ENCODE assay signal across 17 mouse cellular contexts in genomic region chr3:88514231-88515094, GRCm38 (mm10). TPM values are rescaled to one million over a fixed set of nuclear protein-coding genes. Genes with fewer than 3 reads are reported as not detected.
DNase-seq lines count a peak whose midpoint lies in the region; ATAC-seq and TF ChIP-seq lines count a peak whose summit lies in the region.
"Had no signal": no experiment of that assay in that cellular context is flagged by ENCODE, and none has a peak within 500 bp of the region (broad histone marks: within the 10 kb centered on the region; RNA-seq: fewer than 3 reads in every experiment).

No protein-coding gene starts in this region.

- no peak overlapping the region for H3K9ac ChIP-seq in limb, embryonic 13.5 days
- H3K9ac ChIP-seq: forebrain, postnatal 0 days; liver, embryonic 15.5 days had no signal

- WGBS in limb, embryonic 13.5 days = 76% methylated on average over 10 of the region's 10 CpGs

- ATAC-seq in CD4-positive, CD25-positive, alpha-beta regulatory T cell, adult 4 months = no peak
- ATAC-seq in G1E (ENCODE audit: extremely low read depth, insufficient number of reproducible peaks, low FRiP score, poor library complexity, severe bottlenecking) = no peak
- ATAC-seq in limb, embryonic 13.5 days (ENCODE audit: low FRiP score, low read depth) = no peak
- ATAC-seq: forebrain, postnatal 0 days; midbrain, embryonic 16.5 days had no signal

- no peak for TF ChIP-seq CTCF in G1E (IDR thresholded peaks at IDR 0.05; ENCODE audit: low read depth, low read length)

- H3K4me2 ChIP-seq in limb, embryonic 13.5 days (replicated peaks) = no peak overlapping the region

- H3K4me3 ChIP-seq in G1E (ENCODE audit: low read depth, low read length) = peak overlapping the region; percentile 31; the same call in 1 of the 2 replicates
- no peak overlapping the region for H3K4me3 ChIP-seq in limb, embryonic 13.5 days
- H3K4me3 ChIP-seq: liver, embryonic 15.5 days had no signal

- H3K27me3 ChIP-seq in G1E (ENCODE audit: insufficient read depth, low read length) = no peaks in the 10 kb centered on the region; the same call in 1 of the 2 replicates
- H3K27me3 ChIP-seq in limb, embryonic 13.5 days = no peaks in the 10 kb centered on the region

- no peaks in the 10 kb centered on the region for H3K9me3 ChIP-seq in G1E (replicated peaks)
- H3K9me3 ChIP-seq in limb, embryonic 13.5 days = no peaks in the 10 kb centered on the region
- H3K9me3 ChIP-seq: liver, embryonic 15.5 days had no signal

- peak overlapping the region; percentile 84; the same call in 1 of the 2 replicates for H3K27ac ChIP-seq in limb, embryonic 13.5 days
- H3K27ac ChIP-seq: liver, embryonic 15.5 days had no signal

- H3K4me1 ChIP-seq in G1E (ENCODE audit: insufficient read depth, low read depth, low read length) = peaks cover 71% of the 10 kb centered on the region
- H3K4me1 ChIP-seq in limb, embryonic 13.5 days = peaks cover 56% of the 10 kb centered on the region

- DNase-seq in CD4-positive, CD25-positive, alpha-beta regulatory T cell, adult 2 months (ENCODE audit: low read depth, low spot score) = peak; percentile 59
- DNase-seq in G1E (ENCODE audit: low spot score) = no peak
- DNase-seq in lung, postnatal 4 days = peak; percentile 72 to 84
- no peak for DNase-seq in cerebellum, adult 9-11 months
- no peak for DNase-seq in cerebellum, adult 11-12 months
- DNase-seq in urinary bladder, postnatal 4 days (ENCODE audit: low spot score in 2 of 2) = no peak
- DNase-seq: adrenal gland, postnatal 25 days; cerebellum, adult 2 months; forebrain, postnatal 0 days; heart, adult 18-20 months; kidney, adult 2 months had no signal

- H3K36me3 ChIP-seq in G1E (replicated peaks) = no peaks in the 10 kb centered on the region
- H3K36me3 ChIP-seq in limb, embryonic 13.5 days = no peaks in the 10 kb centered on the region
- H3K36me3 ChIP-seq: liver, embryonic 15.5 days had no signal

RNA-seq across cellular contexts. Expression of gene Lmna, which starts 4.7 kb away (rescaled TPM):
- 1 to 10 TPM; 5.0 to 5.1 TPM for polyA plus RNA-seq in CD4-positive, CD25-positive, alpha-beta regulatory T cell, adult 4 months (2017; shearing (Covaris generic))
- total RNA-seq in G1E (2014; fragmentation: Nextera tagmentation) (69.3 and 72.1 TPM in 2 replicates), G1E (2017) (96.4 and 98.2 TPM in 2 replicates)
- 336 and 381 TPM in 2 replicates for polyA plus RNA-seq in G1E (2012)
- polyA plus RNA-seq in limb, embryonic 13.5 days (2015; fragmentation: Nextera tagmentation; extraction: Ambion mirVana) = 174 and 183 TPM in 2 replicates

RNA-seq across cellular contexts. Expression of gene Mex3a, which starts 17.7 kb away (rescaled TPM):
- 1 to 10 TPM in 1 of 2 experiments, under 1 TPM in 1; 0.60 to 1.5 TPM for polyA plus RNA-seq in CD4-positive, CD25-positive, alpha-beta regulatory T cell, adult 4 months (2017; shearing (Covaris generic))
- total RNA-seq in G1E (2014; fragmentation: Nextera tagmentation) (6.2 and 8.2 TPM in 2 replicates), G1E (2017) (1.7 and 2.0 TPM in 2 replicates)
- polyA plus RNA-seq in G1E (2012) = 9.0 and 9.6 TPM in 2 replicates
- polyA plus RNA-seq in limb, embryonic 13.5 days (2015; fragmentation: Nextera tagmentation; extraction: Ambion mirVana) = 32.9 and 33.9 TPM in 2 replicates

RNA-seq across cellular contexts. Expression of gene Rab25, which starts 33.6 kb away (rescaled TPM):
- polyA plus RNA-seq in CD4-positive, CD25-positive, alpha-beta regulatory T cell, adult 4 months (2017; shearing (Covaris generic)) = not detected
- total RNA-seq in G1E (2014; fragmentation: Nextera tagmentation) (1.6 and 4.5 TPM in 2 replicates), G1E (2017) (0.35 TPM in 1 of 2 replicates, not detected in the other)
- polyA plus RNA-seq in G1E (2012) = 0.67 and 0.88 TPM in 2 replicates
- polyA plus RNA-seq in limb, embryonic 13.5 days (2015; fragmentation: Nextera tagmentation; extraction: Ambion mirVana) = 7.7 and 9.3 TPM in 2 replicates
- total RNA-seq: adrenal gland, postnatal 25 days; forebrain, postnatal 0 days; heart, postnatal 36 days; left cerebral cortex, postnatal 14 days had no signal
- polyA plus RNA-seq: forebrain, postnatal 0 days; liver, embryonic 15.5 days had no signal

RNA-seq across cellular contexts. Expression of gene Lamtor2, which starts 38.4 kb away (rescaled TPM):
- 100 to 1,000 TPM; 197 to 234 TPM for polyA plus RNA-seq in CD4-positive, CD25-positive, alpha-beta regulatory T cell, adult 4 months (2017; shearing (Covaris generic))
- total RNA-seq in G1E (2014; fragmentation: Nextera tagmentation) (44.7 and 64.5 TPM in 2 replicates), G1E (2017) (97.5 and 98.0 TPM in 2 replicates)
- polyA plus RNA-seq in G1E (2012) = 96.1 and 182 TPM in 2 replicates
- 147 and 154 TPM in 2 replicates for polyA plus RNA-seq in limb, embryonic 13.5 days (2015; fragmentation: Nextera tagmentation; extraction: Ambion mirVana)

RNA-seq across cellular contexts. Expression of gene Ubqln4, which starts 39.1 kb away (rescaled TPM):
- polyA plus RNA-seq in CD4-positive, CD25-positive, alpha-beta regulatory T cell, adult 4 months (2017; shearing (Covaris generic)) = 10 to 100 TPM; 11.9 to 12.0 TPM
- 63.4 and 67.4 TPM in 2 replicates for total RNA-seq in G1E (2014; fragmentation: Nextera tagmentation)
- total RNA-seq in G1E (2017) = 39.6 and 40.6 TPM in 2 replicates
- 73.7 and 81.2 TPM in 2 replicates for polyA plus RNA-seq in G1E (2012)
- polyA plus RNA-seq in limb, embryonic 13.5 days (2015; fragmentation: Nextera tagmentation; extraction: Ambion mirVana) = 46.6 and 48.2 TPM in 2 replicates

Comparison
In these comparisons a context has a peak if more than half of its experiments do, and no peak if none do; other contexts are left out.
1. DNase-seq: peak in CD4-positive, CD25-positive, alpha-beta regulatory T cell, adult 2 months (single experiment) and lung, postnatal 4 days (2 of 2); none in G1E (single experiment), cerebellum, adult 9-11 months (single experiment), cerebellum, adult 11-12 months (single experiment) and urinary bladder, postnatal 4 days (0 of 2).
2. RNA of gene Lmna, which starts 4.7 kb away (polyA plus RNA-seq): 336 to 381 TPM in G1E and 174 to 183 TPM in limb, embryonic 13.5 days; 5.0 to 5.1 TPM in CD4-positive, CD25-positive, alpha-beta regulatory T cell, adult 4 months; every median in the first group is over 10 times any median in the second.